Mouse (Mus musculus): ENCODE measurements at regions not wholly inside any gene's neighbourhood (a gene's known extent, or its start where the extent isn't known, plus 50 kb on each side); places are given as distances from the start of the nearest gene placed in this dataset.

DNA sequence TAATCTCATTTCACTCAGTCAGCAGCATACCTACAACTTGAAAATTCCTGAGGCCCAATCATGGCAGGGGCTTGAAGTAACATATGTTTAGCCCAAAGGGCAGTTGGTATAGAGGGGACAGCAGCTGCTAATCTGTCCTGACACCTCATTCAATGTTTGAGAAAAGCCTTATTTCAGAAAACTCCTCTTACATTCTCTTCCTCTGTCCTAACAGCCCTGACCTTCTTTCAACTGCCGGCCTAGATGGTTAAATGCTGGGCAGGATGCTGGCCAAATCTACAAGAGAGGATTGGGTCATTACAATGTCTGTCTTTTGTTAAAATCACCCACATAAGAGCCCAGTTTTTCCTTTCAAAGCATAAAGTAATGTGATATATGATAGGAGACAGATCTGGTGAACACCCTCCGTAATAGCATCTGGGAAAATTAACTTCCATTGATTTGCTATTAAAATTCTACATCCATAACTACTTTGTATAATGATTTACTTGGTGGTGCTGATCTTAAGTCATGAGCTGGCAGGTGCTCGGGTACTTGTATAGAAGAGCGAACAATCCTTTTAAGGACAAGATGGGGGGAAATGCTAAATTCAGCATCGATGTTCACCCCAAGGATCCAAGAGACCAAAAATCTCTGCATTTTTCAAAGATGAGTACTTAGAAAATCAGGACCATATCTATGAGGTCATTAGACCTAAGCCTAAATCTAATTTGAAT, 64.8 kb upstream of the Gm6657 start:
- TF ChIP-seq POLR2A (IDR thresholded peaks at IDR 0.05; ENCODE audit: low read depth, low read length) (no peak), CTCF (conservative IDR thresholded peaks at IDR 0.05; ENCODE audit: insufficient read depth, insufficient read length, low read depth, low read length) (no peak)
